Comparison of ENCODE assay signal across 23 mouse cellular contexts in the genomic region with DNA sequence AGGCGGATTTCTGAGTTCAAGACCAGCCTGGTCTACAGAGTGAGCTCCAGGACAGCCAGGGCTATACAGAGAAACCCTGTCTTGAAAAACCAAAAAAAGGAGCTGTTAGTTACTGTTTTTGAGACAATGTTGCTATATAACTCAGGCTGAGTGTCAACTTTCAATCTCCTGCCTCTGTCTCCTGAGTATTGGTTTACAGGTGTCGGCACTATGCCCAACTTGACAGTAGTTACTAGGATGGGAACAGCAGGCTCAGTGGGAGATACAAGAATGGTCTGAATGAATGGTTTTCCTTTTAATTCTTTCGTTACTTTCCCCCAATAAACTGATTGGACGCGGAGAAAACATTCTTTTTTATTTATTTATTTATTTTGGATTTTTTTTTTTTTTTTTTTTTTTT. TPM values are rescaled to one million over a fixed set of nuclear protein-coding genes. Genes with fewer than 3 reads are reported as not detected.
DNase-seq lines count a peak whose midpoint lies in the region; ATAC-seq and TF ChIP-seq lines count a peak whose summit lies in the region.
"Had no signal": no experiment of that assay in that cellular context is flagged by ENCODE, and none has a peak within 500 bp of the region (broad histone marks: within the 10 kb centered on the region; RNA-seq: fewer than 3 reads in every experiment).

No protein-coding gene starts in this region.

- no peak overlapping the region for H3K9ac ChIP-seq in forebrain, embryonic 15.5 days (replicated peaks)
- no peak overlapping the region for H3K9ac ChIP-seq in forebrain, embryonic 11.5 days (ENCODE audit: low read length)
- H3K9ac ChIP-seq in lung, embryonic 15.5 days, result no peak overlapping the region
- H3K9ac ChIP-seq in hindbrain, postnatal 0 days (replicated peaks; ENCODE audit: low read length), result no peak overlapping the region
- H3K9ac ChIP-seq: embryonic facial prominence, embryonic 12.5 days had no signal

- H3K27me3 ChIP-seq in forebrain, embryonic 15.5 days, result no peaks in the 10 kb centered on the region
- no peaks in the 10 kb centered on the region for H3K27me3 ChIP-seq in forebrain, embryonic 11.5 days (ENCODE audit: control insufficient read depth, insufficient read depth, low read length)
- no peaks in the 10 kb centered on the region for H3K27me3 ChIP-seq in lung, embryonic 15.5 days
- H3K27me3 ChIP-seq in hindbrain, postnatal 0 days (ENCODE audit: insufficient read depth, low read length), result no peaks in the 10 kb centered on the region
- H3K27me3 ChIP-seq in myocyte (ENCODE audit: control insufficient read depth, insufficient read depth, insufficient read length), result no peaks in the 10 kb centered on the region
- H3K27me3 ChIP-seq: embryonic facial prominence, embryonic 12.5 days had no signal

- peaks cover 30% of the 10 kb centered on the region for H3K36me3 ChIP-seq in forebrain, embryonic 15.5 days
- no peaks in the 10 kb centered on the region; the same call in 1 of the 2 replicates for H3K36me3 ChIP-seq in forebrain, embryonic 11.5 days (ENCODE audit: control insufficient read depth, insufficient read depth, low read length)
- H3K36me3 ChIP-seq in lung, embryonic 15.5 days, result peaks cover 30% of the 10 kb centered on the region
- peaks cover 9% of the 10 kb centered on the region; the same call in 1 of the 2 replicates for H3K36me3 ChIP-seq in hindbrain, postnatal 0 days (ENCODE audit: insufficient read depth, low read length)
- H3K36me3 ChIP-seq in myocyte (ENCODE audit: control insufficient read depth, insufficient read depth), result peaks cover 10% of the 10 kb centered on the region

- peak overlapping the region; percentile 49; the same call in 1 of the 2 replicates for H3K4me2 ChIP-seq in forebrain, embryonic 15.5 days (replicated peaks)
- no peak overlapping the region for H3K4me2 ChIP-seq in forebrain, embryonic 11.5 days (ENCODE audit: low read depth, low read length, severe bottlenecking)
- H3K4me2 ChIP-seq in lung, embryonic 15.5 days, result peak overlapping the region; percentile 70; the same call in 1 of the 2 replicates
- peak overlapping the region; percentile 75; the same call in 1 of the 2 replicates for H3K4me2 ChIP-seq in hindbrain, postnatal 0 days (ENCODE audit: low read depth, low read length)
- peak overlapping the region; percentile 87 for H3K4me2 ChIP-seq in myocyte (ENCODE audit: low read depth)

- H3K4me3 ChIP-seq in forebrain, embryonic 15.5 days, result no peak overlapping the region
- no peak overlapping the region for H3K4me3 ChIP-seq in forebrain, embryonic 11.5 days (ENCODE audit: low read depth, low read length)
- H3K4me3 ChIP-seq in lung, embryonic 15.5 days, result no peak overlapping the region
- no peak overlapping the region for H3K4me3 ChIP-seq in hindbrain, postnatal 0 days (ENCODE audit: low read length)
- no peak overlapping the region for H3K4me3 ChIP-seq in myocyte
- H3K4me3 ChIP-seq: heart, adult 2 months had no signal

- no peaks in the 10 kb centered on the region for H3K9me3 ChIP-seq in forebrain, embryonic 15.5 days
- H3K9me3 ChIP-seq in forebrain, embryonic 11.5 days (ENCODE audit: control insufficient read depth, low read length), result no peaks in the 10 kb centered on the region
- no peaks in the 10 kb centered on the region for H3K9me3 ChIP-seq in lung, embryonic 15.5 days
- H3K9me3 ChIP-seq in hindbrain, postnatal 0 days (ENCODE audit: low read length), result no peaks in the 10 kb centered on the region
- H3K9me3 ChIP-seq: embryonic facial prominence, embryonic 12.5 days had no signal

- H3K27ac ChIP-seq in forebrain, embryonic 15.5 days (replicated peaks), result no peak overlapping the region
- H3K27ac ChIP-seq in forebrain, embryonic 11.5 days (ENCODE audit: low read depth, low read length), result no peak overlapping the region
- H3K27ac ChIP-seq in lung, embryonic 15.5 days, result no peak overlapping the region
- H3K27ac ChIP-seq in hindbrain, postnatal 0 days, result no peak overlapping the region
- H3K27ac ChIP-seq: embryonic facial prominence, embryonic 12.5 days; heart, adult 2 months had no signal

- H3K79me2 ChIP-seq in myocyte (ENCODE audit: control insufficient read depth, insufficient read depth), result peaks cover 6% of the 10 kb centered on the region

- no peak for ATAC-seq in forebrain, embryonic 15.5 days (replicated peaks)
- ATAC-seq in forebrain, embryonic 11.5 days (replicated peaks; ENCODE audit: low FRiP score), result no peak
- no peak for ATAC-seq in lung, embryonic 15.5 days (ENCODE audit: borderline replicate concordance, extremely low read depth, low FRiP score, low TSS enrichment)
- ATAC-seq in hindbrain, postnatal 0 days, result no peak

- TF ChIP-seq POLR2A in myocyte (IDR thresholded peaks at IDR 0.05; ENCODE audit: insufficient read length, low read depth), result no peak

- no peak for DNase-seq in forebrain, embryonic 11.5 days (ENCODE audit: low spot score)
- no peak for DNase-seq in lung, postnatal 36 days
- DNase-seq in hindbrain, postnatal 0 days (ENCODE audit: low spot score), result no peak
- no peak for DNase-seq in T-cell, adult 2 months (ENCODE audit: low spot score)
- no peak for DNase-seq in right cerebral cortex, postnatal 25 days
- DNase-seq: adrenal gland, postnatal 36 days; cerebellum, postnatal 36 days; gastrocnemius, adult 2 months; heart, adult 2 months; heart, postnatal 14 days; kidney, adult 2 months; lung, postnatal 4 days; thymus, postnatal 36 days had no signal

- H3K4me1 ChIP-seq in forebrain, embryonic 15.5 days, result peaks cover 23% of the 10 kb centered on the region
- no peaks in the 10 kb centered on the region; the same call in 1 of the 2 replicates for H3K4me1 ChIP-seq in forebrain, embryonic 11.5 days (replicated peaks; ENCODE audit: control insufficient read depth, insufficient read depth, low read length)
- H3K4me1 ChIP-seq in lung, embryonic 15.5 days, result peaks cover 13% of the 10 kb centered on the region
- H3K4me1 ChIP-seq in hindbrain, postnatal 0 days (ENCODE audit: insufficient read depth, low read length), result peaks cover 4% of the 10 kb centered on the region; the same call in 1 of the 2 replicates

- no peak for TF ChIP-seq CTCF in hindbrain, postnatal 0 days (IDR thresholded peaks at IDR 0.05; ENCODE audit: low read depth)

- no peak overlapping the region for H3ac ChIP-seq in myocyte (ENCODE audit: control insufficient read depth, insufficient read length)

- 99% methylated on average over 5 of the region's 5 CpGs for WGBS in forebrain, embryonic 15.5 days
- 96% methylated on average over 5 of the region's 5 CpGs for WGBS in forebrain, embryonic 11.5 days
- WGBS in lung, embryonic 15.5 days, result 96% methylated on average over 5 of the region's 5 CpGs
- over 99% methylated on average over 5 of the region's 5 CpGs for WGBS in hindbrain, postnatal 0 days

TF ChIP-seq in myocyte, 11 proteins besides CTCF, POLR2A, EP300 and RAD21:
- TF ChIP-seq SRF (IDR thresholded peaks at IDR 0.05; ENCODE audit: control insufficient read depth, insufficient read length, low read depth) (no peak), TCF3 (IDR thresholded peaks at IDR 0.05; ENCODE audit: insufficient read length, low read depth) (no peak), E2F4 (IDR thresholded peaks at IDR 0.05; ENCODE audit: insufficient read depth) (no peak), MYOG (IDR thresholded peaks at IDR 0.05; ENCODE audit: control insufficient read depth in 1 of 3, insufficient read depth in 1 of 3, insufficient read length in 2 of 3, low read depth in 2 of 3) (no peak), POLR2AphosphoS2 (IDR thresholded peaks at IDR 0.05; ENCODE audit: insufficient read length, low read depth) (no peak), MAX (IDR thresholded peaks at IDR 0.05; ENCODE audit: low read depth) (no peak), REST (IDR thresholded peaks at IDR 0.05; ENCODE audit: insufficient read depth, insufficient read length) (no peak), USF1 (IDR thresholded peaks at IDR 0.05; ENCODE audit: low read depth) (no peak), TCF12 (IDR thresholded peaks at IDR 0.05; ENCODE audit: insufficient read depth, poor library complexity, severe bottlenecking) (no peak)

RNA-seq across cellular contexts. Expression of gene Amz2, which starts 1.6 kb away (rescaled TPM):
- polyA plus RNA-seq in forebrain, embryonic 15.5 days (2015; fragmentation: Nextera tagmentation; extraction: Ambion mirVana), result 67.3 and 72.6 TPM in 2 replicates
- polyA plus RNA-seq in forebrain, embryonic 11.5 days (2014; fragmentation: Nextera tagmentation; extraction: Ambion mirVana), result 46.6 and 48.2 TPM in 2 replicates
- polyA plus RNA-seq in lung, embryonic 15.5 days (2015; fragmentation: Nextera tagmentation; extraction: Ambion mirVana), result 41.4 and 44.2 TPM in 2 replicates
- 145 and 151 TPM in 2 replicates for total RNA-seq in hindbrain, postnatal 0 days (2014; rRNA removed)
- polyA plus RNA-seq in hindbrain, postnatal 0 days (2015; fragmentation: Nextera tagmentation; extraction: Ambion mirVana), result 38.4 and 38.8 TPM in 2 replicates
- polyA plus RNA-seq in myocyte (2012; fragmentation: generic; extraction: Trizol), result 31.5 TPM

RNA-seq across cellular contexts. Expression of gene 9930022D16Rik, which starts 13.6 kb away (rescaled TPM):
- not detected in 2 replicates for polyA plus RNA-seq in forebrain, embryonic 15.5 days (2015; fragmentation: Nextera tagmentation; extraction: Ambion mirVana)
- not detected in 2 replicates for polyA plus RNA-seq in forebrain, embryonic 11.5 days (2014; fragmentation: Nextera tagmentation; extraction: Ambion mirVana)
- not detected in 2 replicates for polyA plus RNA-seq in lung, embryonic 15.5 days (2015; fragmentation: Nextera tagmentation; extraction: Ambion mirVana)
- not detected in 2 replicates for total RNA-seq in hindbrain, postnatal 0 days (2014; rRNA removed)
- polyA plus RNA-seq in hindbrain, postnatal 0 days (2015; fragmentation: Nextera tagmentation; extraction: Ambion mirVana), result not detected in 2 replicates
- not detected for polyA plus RNA-seq in myocyte (2012; fragmentation: generic; extraction: Trizol)
- total RNA-seq: adrenal gland, postnatal 36 days; ES-E14; gastrocnemius, adult 2 months; heart, adult 2 months; heart, postnatal 14 days; left cerebral cortex, adult 18-20 months had no signal
- polyA plus RNA-seq: embryonic facial prominence, embryonic 12.5 days; heart, adult 2 months; kidney, adult 2 months; large intestine, adult 2 months; limb, embryonic 14.5 days; small intestine, adult 2 months; stomach, embryonic 14.5 days had no signal

RNA-seq across cellular contexts. Expression of gene Arsg, which starts 45.8 kb away (rescaled TPM):
- 4.0 and 6.0 TPM in 2 replicates for polyA plus RNA-seq in forebrain, embryonic 15.5 days (2015; fragmentation: Nextera tagmentation; extraction: Ambion mirVana)
- 2.7 and 3.2 TPM in 2 replicates for polyA plus RNA-seq in forebrain, embryonic 11.5 days (2014; fragmentation: Nextera tagmentation; extraction: Ambion mirVana)
- 4.2 TPM in 2 replicates for polyA plus RNA-seq in lung, embryonic 15.5 days (2015; fragmentation: Nextera tagmentation; extraction: Ambion mirVana)
- total RNA-seq in hindbrain, postnatal 0 days (2014; rRNA removed), result 10.4 and 13.1 TPM in 2 replicates
- 9.9 and 10.3 TPM in 2 replicates for polyA plus RNA-seq in hindbrain, postnatal 0 days (2015; fragmentation: Nextera tagmentation; extraction: Ambion mirVana)
- 2.4 TPM for polyA plus RNA-seq in myocyte (2012; fragmentation: generic; extraction: Trizol)

RNA-seq across cellular contexts. Expression of gene Slc16a6, which starts 46.0 kb away (rescaled TPM):
- polyA plus RNA-seq in forebrain, embryonic 15.5 days (2015; fragmentation: Nextera tagmentation; extraction: Ambion mirVana), result 3.7 and 5.1 TPM in 2 replicates
- 4.8 and 6.0 TPM in 2 replicates for polyA plus RNA-seq in forebrain, embryonic 11.5 days (2014; fragmentation: Nextera tagmentation; extraction: Ambion mirVana)
- 4.4 and 4.6 TPM in 2 replicates for polyA plus RNA-seq in lung, embryonic 15.5 days (2015; fragmentation: Nextera tagmentation; extraction: Ambion mirVana)
- total RNA-seq in hindbrain, postnatal 0 days (2014; rRNA removed), result 10.5 and 11.2 TPM in 2 replicates
- polyA plus RNA-seq in hindbrain, postnatal 0 days (2015; fragmentation: Nextera tagmentation; extraction: Ambion mirVana), result 7.9 and 8.7 TPM in 2 replicates
- polyA plus RNA-seq in myocyte (2012; fragmentation: generic; extraction: Trizol), result 4.3 TPM
